Mouse (Mus musculus) CH12.LX (cell line): ENCODE results near the gene Samd4. TPM values are rescaled to one million over a fixed set of nuclear protein-coding genes. Genes with fewer than 3 reads are reported as not detected.

Experiments used
- DNase-seq: peaks from one replicate; pipeline ENCODE4 v3.0.0-alpha.2; 2013; ENCODE audit errors: extremely low read depth
- H3K27ac ChIP-seq: 2 replicates; pipeline ENCODE4 v1.5.1; 2012; ENCODE audit warnings: low read depth, mild to moderate bottlenecking, control low read depth, moderate library complexity; ENCODE audit not compliant: insufficient read depth
- H3K27me3 ChIP-seq: replicated peaks from 2 replicates; pipeline ENCODE3; 2012; ENCODE audit warnings: inconsistent platforms
- H3K36me3 ChIP-seq, 2 experiments: replicated peaks in 1 of 2; 2 replicates each; pipeline versions ENCODE3 to v1.6.1; 2012; ENCODE audit warnings: inconsistent platforms in 1 of 2, low read length in 1 of 2, mild to moderate bottlenecking in 1 of 2, mixed read lengths in 1 of 2, moderate library complexity in 1 of 2; ENCODE audit not compliant: control insufficient read depth in 1 of 2, insufficient read depth in 1 of 2
- H3K4me1 ChIP-seq, 2 experiments: 2 replicates each; pipeline ENCODE4 v1.6.1; 2012; ENCODE audit warnings: inconsistent platforms in 1 of 2, moderate library complexity in 1 of 2; ENCODE audit not compliant: insufficient read depth in 2 of 2, control insufficient read depth in 1 of 2
- H3K4me2 ChIP-seq: 2 replicates; pipeline ENCODE4 v1.6.1; 2012; ENCODE audit warnings: low read depth, mild to moderate bottlenecking, control low read depth; ENCODE audit not compliant: poor library complexity, insufficient read depth, severe bottlenecking
- H3K4me3 ChIP-seq, 3 experiments: fragments of 150-350 bp in 1 of 3; sonication (generic) in 1 of 3; replicated peaks in 1 of 3; 2 replicates each; pipeline versions ENCODE3 to v1.5.1; 2011 to 2012; ENCODE audit warnings: low read depth in 2 of 3, low read length in 2 of 3, mild to moderate bottlenecking in 2 of 3, moderate library complexity in 2 of 3, control low read depth in 1 of 3, improper control_type of control experiment in 1 of 3, inconsistent platforms in 1 of 3, mixed read lengths in 1 of 3; ENCODE audit not compliant: poor library complexity in 1 of 3
- H3K79me2 ChIP-seq: replicated peaks from 2 replicates; pipeline ENCODE4 v1.6.1; 2012; ENCODE audit warnings: mild to moderate bottlenecking, moderate library complexity; ENCODE audit not compliant: control insufficient read depth, poor library complexity, insufficient read depth, severe bottlenecking; ENCODE audit errors: extremely low read depth
- H3K9ac ChIP-seq: 2 replicates; pipeline ENCODE4 v1.6.1; 2012; ENCODE audit warnings: low read depth, mild to moderate bottlenecking, control low read depth, moderate library complexity; ENCODE audit not compliant: insufficient read depth
- H3K9me3 ChIP-seq: replicated peaks from 2 replicates; pipeline ENCODE3; 2012; ENCODE audit warnings: low read length, inconsistent platforms, mixed read lengths
- BHLHE40 ChIP-seq: IDR thresholded peaks from 2 replicates; pipeline ENCODE4 v1.6.1; 2011; ENCODE audit warnings: mild to moderate bottlenecking, low read depth, low read length, improper control_type of control experiment
- CHD2 ChIP-seq: IDR thresholded peaks from 2 replicates; pipeline ENCODE4 v1.6.1; 2011; ENCODE audit warnings: low read length, improper control_type of control experiment
- ETS1 ChIP-seq: conservative IDR thresholded peaks from 2 replicates; pipeline ENCODE4 v1.6.1; 2012; ENCODE audit warnings: low read depth, mild to moderate bottlenecking, inconsistent platforms, low read length, improper control_type of control experiment, moderate library complexity
- GABPA ChIP-seq: IDR thresholded peaks from 2 replicates; pipeline ENCODE4 v1.6.1; 2012; ENCODE audit warnings: low read depth, low read length, improper control_type of control experiment, inconsistent platforms; ENCODE audit not compliant: insufficient replicate concordance
- HCFC1 ChIP-seq: IDR thresholded peaks from 2 replicates; pipeline ENCODE4 v1.6.1; 2012; ENCODE audit warnings: low read depth, mild to moderate bottlenecking, inconsistent platforms, low read length, improper control_type of control experiment
- JUN ChIP-seq: IDR thresholded peaks from 2 replicates; pipeline ENCODE4 v1.6.1; 2011; ENCODE audit warnings: low read depth, mild to moderate bottlenecking, low read length, improper control_type of control experiment, moderate library complexity; ENCODE audit not compliant: insufficient read depth
- MAFK ChIP-seq: IDR thresholded peaks from 2 replicates; pipeline ENCODE4 v1.6.1; 2011; ENCODE audit warnings: low read length, improper control_type of control experiment; ENCODE audit not compliant: insufficient replicate concordance
- MAZ ChIP-seq: IDR thresholded peaks from 2 replicates; pipeline ENCODE4 v1.6.1; 2012; ENCODE audit warnings: low read depth, mild to moderate bottlenecking, inconsistent platforms, low read length, improper control_type of control experiment, moderate library complexity
- MEF2A ChIP-seq: IDR thresholded peaks from 2 replicates; pipeline ENCODE4 v1.6.1; 2014; ENCODE audit warnings: low read depth, mild to moderate bottlenecking, inconsistent platforms, low read length, improper control_type of control experiment, borderline replicate concordance
- MXI1 ChIP-seq: IDR thresholded peaks from 2 replicates; pipeline ENCODE4 v1.6.1; 2011; ENCODE audit warnings: mild to moderate bottlenecking, low read depth, low read length, improper control_type of control experiment
- MYC ChIP-seq: IDR thresholded peaks from 2 replicates; pipeline ENCODE4 v1.6.1; 2011; ENCODE audit warnings: low read depth, mild to moderate bottlenecking, improper control_type of control experiment, low read length
- NRF1 ChIP-seq: IDR thresholded peaks from 2 replicates; pipeline ENCODE4 v1.6.1; 2014; ENCODE audit warnings: low read depth, mild to moderate bottlenecking, inconsistent platforms, low read length, improper control_type of control experiment, moderate library complexity
- PAX5 ChIP-seq: IDR thresholded peaks from 2 replicates; pipeline ENCODE4 v1.6.1; 2012; ENCODE audit warnings: low read length, inconsistent platforms, mixed read lengths
- POLR2A ChIP-seq: IDR thresholded peaks from 2 replicates; pipeline ENCODE4 v1.6.1; 2011; ENCODE audit warnings: low read depth, mild to moderate bottlenecking, improper control_type of control experiment, low read length
- SIN3A ChIP-seq: IDR thresholded peaks from 2 replicates; pipeline ENCODE4 v1.6.1; 2012; ENCODE audit warnings: low read length, improper control_type of control experiment, inconsistent platforms
- SMC3 ChIP-seq: IDR thresholded peaks from 2 replicates; pipeline ENCODE4 v1.6.1; 2011; ENCODE audit warnings: low read depth, low read length, improper control_type of control experiment
- TBP ChIP-seq: conservative IDR thresholded peaks from 2 replicates; pipeline ENCODE4 v1.6.1; 2011; ENCODE audit warnings: low read depth, low read length, improper control_type of control experiment
- USF2 ChIP-seq: conservative IDR thresholded peaks from 2 replicates; pipeline ENCODE4 v1.6.1; 2011; ENCODE audit warnings: low read depth, low read length, improper control_type of control experiment
- ZKSCAN1 ChIP-seq: IDR thresholded peaks from 2 replicates; pipeline ENCODE4 v1.6.1; 2012; ENCODE audit warnings: low read depth, inconsistent platforms, low read length, improper control_type of control experiment, borderline replicate concordance
- ZMIZ1 ChIP-seq: IDR thresholded peaks from 2 replicates; pipeline ENCODE4 v1.6.1; 2012; ENCODE audit warnings: low read depth, mild to moderate bottlenecking, inconsistent platforms, low read length, improper control_type of control experiment
- dilution Hi-C: fragments of 300-500 bp; cut with MboI; formaldehyde crosslinking; loops from 2 replicates; pipeline ENCODE4 v1.14.3; 2020; ENCODE audit warnings: low sequenced_read_pairs; ENCODE audit not compliant: extremely low pct_unique_long_range_greater_than_20kb, extremely low pct_ligation_motif_present
- in situ Hi-C: fragments of 300-500 bp; cut with MboI; formaldehyde crosslinking; loops from 3 replicates; pipeline ENCODE4 v1.14.3; 2019; ENCODE audit warnings: low sequenced_read_pairs, low pct_ligation_motif_present, low pct_unique_long_range_greater_than_20kb, mixed read lengths
- polyA plus RNA-seq: library from polyadenylated mRNA; unstranded; fragments of >175 nt; gene quantifications from 2 replicates; pipeline ENCODE4 v1.2.1, GENCODE M21; 2012; ENCODE audit warnings: low read depth; ENCODE audit not compliant: insufficient read length
- total RNA-seq, 2 experiments: library from RNA; depleted of rRNA; stranded (reverse); fragments of 300-350 nt in 1 of 2; fragments of >200 nt in 1 of 2; gene quantifications; 2 replicates each; pipeline ENCODE4 v1.2.3; 2012 to 2014

Samd4 gene
- total and polyA plus RNA-seq, 3 experiments = 0.64 to 4.6 (median 1.5) TPM

DNA sequence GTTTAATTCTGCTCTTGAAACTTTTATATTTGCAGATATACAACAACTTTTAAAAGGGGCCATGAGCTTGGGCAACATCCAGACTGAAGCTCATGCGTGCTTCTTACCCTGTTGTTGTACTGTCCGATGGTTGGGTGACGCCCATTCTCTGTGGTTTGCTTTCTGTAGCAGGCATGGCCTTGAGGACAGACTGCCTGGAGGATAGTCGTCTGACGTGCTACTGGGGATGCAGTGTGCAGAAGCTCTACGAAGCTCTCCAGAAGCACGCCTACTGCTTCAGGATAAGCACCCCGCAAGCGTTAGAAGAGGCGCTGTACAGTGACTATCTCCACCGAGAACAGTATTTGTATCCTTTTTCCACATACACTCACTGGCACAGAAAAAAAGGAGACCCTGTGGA lies 36.9 kb upstream of the Samd4 start:
- no peak overlapping the region for H3K4me3 ChIP-seq
- in situ Hi-C loops (no loop called here), dilution Hi-C loops (no loop called here)
- no peak overlapping the region for H3K9ac ChIP-seq
- peaks cover 10 to 38% of the 10 kb centered on the region in 2 experiments for H3K36me3 ChIP-seq
- no peak overlapping the region for H3K4me2 ChIP-seq
- H3K9me3 ChIP-seq = no peaks in the 10 kb centered on the region
- H3K27ac ChIP-seq = no peak overlapping the region
- no peaks in the 10 kb centered on the region for H3K79me2 ChIP-seq
- TF ChIP-seq NRF1 (no peak), SMC3 (no peak), MAZ (no peak), ETS1 (no peak), BHLHE40 (no peak), MYC (no peak), ZMIZ1 (no peak), GABPA (no peak), JUN (no peak), HCFC1 (no peak), USF2 (no peak)
- peaks cover 2 to 7% of the 10 kb centered on the region in 2 experiments; a peak in 2 of 4 replicates for H3K4me1 ChIP-seq
- H3K27me3 ChIP-seq = no peaks in the 10 kb centered on the region
- no peak for DNase-seq

DNA sequence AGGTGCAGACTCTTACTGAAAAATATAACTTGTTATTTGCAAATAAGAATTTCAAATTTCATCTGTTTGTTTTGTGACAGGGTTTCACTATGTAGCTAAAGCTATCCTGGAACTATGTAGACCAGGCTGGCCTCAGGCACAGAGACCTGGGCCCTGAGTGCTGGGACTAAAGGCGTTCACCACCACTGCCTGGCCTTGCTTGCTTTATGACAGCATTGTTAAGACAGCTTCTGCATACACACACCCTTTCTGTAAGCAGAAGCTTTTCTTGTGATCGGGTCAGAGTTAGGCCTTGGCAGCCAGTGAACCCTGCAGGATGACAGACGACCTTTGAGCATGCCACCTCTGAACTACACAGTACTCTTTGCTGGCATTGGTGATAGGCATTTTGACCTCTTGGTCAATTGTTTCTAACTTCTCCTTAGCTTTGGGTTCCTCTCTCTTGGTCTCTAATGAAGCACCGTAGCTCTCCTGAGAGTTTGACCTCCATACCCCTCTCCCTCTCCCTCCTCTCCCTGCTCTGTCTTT lies 34.5 kb upstream of the Samd4 start:
- in situ Hi-C loops = no loop called here
- dilution Hi-C loops = no loop called here
- no peak overlapping the region for H3K27ac ChIP-seq
- no peak for DNase-seq
- no peaks in the 10 kb centered on the region for H3K9me3 ChIP-seq
- TF ChIP-seq ZKSCAN1 = no peak
- no peak for TF ChIP-seq SIN3A
- no peak for TF ChIP-seq MXI1
- no peak for TF ChIP-seq PAX5
- no peak for TF ChIP-seq ETS1
- TF ChIP-seq ZMIZ1 = no peak
- TF ChIP-seq MEF2A = no peak
- no peak for TF ChIP-seq MAFK
- no peak for TF ChIP-seq CHD2
- no peak for TF ChIP-seq POLR2A
- TF ChIP-seq TBP = no peak
- TF ChIP-seq, all 38 proteins: peak for 0
- Histone ChIP-seq H3K4me3 (no peak overlapping the region), H3K4me1 (peaks cover 0 to 7% of the 10 kb centered on the region in 2 experiments; a peak in 2 of 4 replicates), H3K79me2 (no peaks in the 10 kb centered on the region), H3K4me2 (no peak overlapping the region), H3K9ac (no peak overlapping the region), H3K27me3 (no peaks in the 10 kb centered on the region), H3K36me3 (peaks cover 0 to 17% of the 10 kb centered on the region in 2 experiments)
